Mouse (Mus musculus): ENCODE results near the gene Ints1. TPM values are rescaled to one million over a fixed set of nuclear protein-coding genes. Genes with fewer than 3 reads are reported as not detected.

The Ints1 gene
- polyA plus RNA-seq, 1 experiment from 2014 or later, result 14.7 TPM

GRCm38 (mm10) chr5:139727261-139727660, 48.2 kb downstream of the Ints1 start:
- no peak overlapping the region for H3K4me3 ChIP-seq (ENCODE audit: inconsistent target)
- H3K79me2 ChIP-seq (ENCODE audit: inconsistent target), result peaks cover 76% of the 10 kb centered on the region
- 73% methylated on average over 11 of the region's 11 CpGs for WGBS (ENCODE audit: missing documents)
- peak overlapping the region; percentile 67 for H3K27ac ChIP-seq
- no peaks in the 10 kb centered on the region for H3K36me3 ChIP-seq (ENCODE audit: inconsistent target)

GRCm38 (mm10) chr5:139726186-139726585, 49.3 kb downstream of the Ints1 start:
- Histone ChIP-seq H3K79me2 (ENCODE audit: inconsistent target) (peaks cover 67% of the 10 kb centered on the region), H3K36me3 (ENCODE audit: inconsistent target) (no peaks in the 10 kb centered on the region), H3K27ac (peak overlapping the region; percentile 67), H3K4me3 (ENCODE audit: inconsistent target) (no peak overlapping the region)
- WGBS (ENCODE audit: missing documents), result 45% methylated on average over 3 of the region's 3 CpGs

GRCm38 (mm10) chr5:139724336-139725116, 50.9 kb downstream of the Ints1 start:
- Histone ChIP-seq H3K79me2 (ENCODE audit: inconsistent target) (peaks cover 50% of the 10 kb centered on the region), H3K27ac (no peak overlapping the region), H3K4me3 (ENCODE audit: inconsistent target) (no peak overlapping the region), H3K36me3 (ENCODE audit: inconsistent target) (no peaks in the 10 kb centered on the region)
- WGBS (ENCODE audit: missing documents), result 97% methylated on average over 10 of the region's 10 CpGs

- Histone ChIP-seq H3K36me3 (ENCODE audit: inconsistent target) (no peaks in the 10 kb centered on the region), H3K4me3 (ENCODE audit: inconsistent target) (no peak overlapping the region), H3K79me2 (ENCODE audit: inconsistent target) (peaks cover 36% of the 10 kb centered on the region), H3K27ac (no peak overlapping the region)
- 88% methylated on average over 9 of the region's 9 CpGs for WGBS (ENCODE audit: missing documents)
Observed at GRCm38 (mm10) chr5:139723113-139723512, 52.4 kb downstream of the Ints1 start.

- Histone ChIP-seq H3K79me2 (ENCODE audit: inconsistent target) (peaks cover 32% of the 10 kb centered on the region), H3K4me3 (ENCODE audit: inconsistent target) (no peak overlapping the region), H3K36me3 (ENCODE audit: inconsistent target) (no peaks in the 10 kb centered on the region), H3K27ac (no peak overlapping the region)
- WGBS (ENCODE audit: missing documents), result 73% methylated on average over 6 of the region's 6 CpGs
Observed at GRCm38 (mm10) chr5:139722709-139723108, 52.8 kb downstream of the Ints1 start.

GRCm38 (mm10) chr5:139718949-139719348, 56.5 kb downstream of the Ints1 start:
- WGBS (ENCODE audit: missing documents), result 93% methylated on average over 6 of the region's 7 CpGs
- Histone ChIP-seq H3K36me3 (ENCODE audit: inconsistent target) (no peaks in the 10 kb centered on the region), H3K27ac (no peak overlapping the region), H3K4me3 (ENCODE audit: inconsistent target) (no peak overlapping the region), H3K79me2 (ENCODE audit: inconsistent target) (peaks cover 12% of the 10 kb centered on the region; the same call in 1 of the 2 replicates)

GRCm38 (mm10) chr5:139718540-139718939, 56.9 kb downstream of the Ints1 start:
- no peaks in the 10 kb centered on the region for H3K36me3 ChIP-seq (ENCODE audit: inconsistent target)
- no peak overlapping the region for H3K4me3 ChIP-seq (ENCODE audit: inconsistent target)
- 100% methylated on average over 6 of the region's 6 CpGs for WGBS (ENCODE audit: missing documents)
- peaks cover 12% of the 10 kb centered on the region; the same call in 1 of the 2 replicates for H3K79me2 ChIP-seq (ENCODE audit: inconsistent target)
- H3K27ac ChIP-seq, result no peak overlapping the region

- 96% methylated on average over 2 of the region's 2 CpGs for WGBS (ENCODE audit: missing documents)
- Histone ChIP-seq H3K27ac (no peak overlapping the region), H3K4me3 (ENCODE audit: inconsistent target) (no peak overlapping the region), H3K79me2 (ENCODE audit: inconsistent target) (peaks cover 5% of the 10 kb centered on the region; the same call in 1 of the 2 replicates), H3K36me3 (ENCODE audit: inconsistent target) (no peaks in the 10 kb centered on the region)
Observed at GRCm38 (mm10) chr5:139717723-139718122, 57.8 kb downstream of the Ints1 start.

- H3K36me3 ChIP-seq (ENCODE audit: inconsistent target), result peaks cover 15% of the 10 kb centered on the region; the same call in 1 of the 2 replicates
- H3K27ac ChIP-seq, result no peak overlapping the region
- H3K4me3 ChIP-seq (ENCODE audit: inconsistent target), result no peak overlapping the region
- H3K79me2 ChIP-seq (ENCODE audit: inconsistent target), result no peaks in the 10 kb centered on the region
- 97% methylated on average over 10 of the region's 10 CpGs for WGBS (ENCODE audit: missing documents)
Observed at GRCm38 (mm10) chr5:139706496-139706895, 69.0 kb downstream of the Ints1 start.

- Histone ChIP-seq H3K27ac (peak overlapping the region; percentile 37), H3K79me2 (ENCODE audit: inconsistent target) (no peaks in the 10 kb centered on the region), H3K36me3 (ENCODE audit: inconsistent target) (no peaks in the 10 kb centered on the region), H3K4me3 (ENCODE audit: inconsistent target) (no peak overlapping the region)
- WGBS (ENCODE audit: missing documents), result 75% methylated on average over 2 of the region's 2 CpGs
Observed at GRCm38 (mm10) chr5:139702905-139703304, 72.6 kb downstream of the Ints1 start.

- 4% methylated on average over 8 of the region's 10 CpGs for WGBS (ENCODE audit: missing documents)
- Histone ChIP-seq H3K4me3 (ENCODE audit: inconsistent target) (no peak overlapping the region), H3K27ac (peak overlapping the region; percentile 37)
Observed at GRCm38 (mm10) chr5:139702236-139702635, 73.2 kb downstream of the Ints1 start.

More at GRCm38 (mm10) chr5:139702236-139702635, 73.2 kb downstream of the Ints1 start:
- Histone ChIP-seq H3K79me2 (ENCODE audit: inconsistent target) (no peaks in the 10 kb centered on the region), H3K36me3 (ENCODE audit: inconsistent target) (no peaks in the 10 kb centered on the region)

Other genes with a start within 250 kb of the Ints1 start
- gene Uncx, start 232.2 kb downstream of the Ints1 start, polyA plus RNA-seq (2018), result not detected in 3 replicates
- gene Micall2, start 39.3 kb downstream of the Ints1 start, polyA plus RNA-seq (2018), result 3.8 to 12.7 TPM (median 7.4 TPM) in 3 replicates
- gene Mafk, start 15.8 kb upstream of the Ints1 start, polyA plus RNA-seq (2018), result 20.1 to 25.2 TPM (median 22.3 TPM) in 3 replicates
- not detected in 3 replicates for gene Tmem184a, start 44.2 kb upstream of the Ints1 start, polyA plus RNA-seq (2018)
- gene Gm26938, start 50.7 kb upstream of the Ints1 start, polyA plus RNA-seq (2018), result not detected in 3 replicates
- gene Psmg3, start 51.2 kb upstream of the Ints1 start, polyA plus RNA-seq (2018), result 5.1 to 28.7 TPM (median 20.8 TPM) in 3 replicates
- gene Elfn1, start 132.3 kb upstream of the Ints1 start, polyA plus RNA-seq (2018), result not detected in 3 replicates